Mouse (Mus musculus): ENCODE data around the gene Cyp4f40.
"Not testable (repeated sequence)": the region's sequence is repeated elsewhere in the genome, so short reads cannot be mapped to it uniquely, and the experiment has no call there.

Gene Cyp4f40

GRCm38 (mm10) chr17:32658712-32659111, at the start of gene Cyp4f40:
Gene Cyp4f40 (plus strand): TSS chr17:32658900.
- H3K36me3 ChIP-seq (ENCODE audit: control insufficient read depth, insufficient read depth, low read length, poor library complexity, severe bottlenecking), result no peaks in the 10 kb centered on the region
- H3K27me3 ChIP-seq (ENCODE audit: control insufficient read depth, insufficient read depth, low read length, poor library complexity, severe bottlenecking), result no peaks in the 10 kb centered on the region
- DNase-seq (ENCODE audit: low read depth, low spot score), result no peak

- not testable (repeated sequence) for H3K36me3 ChIP-seq (ENCODE audit: control insufficient read depth, insufficient read depth, low read length, poor library complexity, severe bottlenecking); H3K27me3 ChIP-seq (ENCODE audit: control insufficient read depth, insufficient read depth, low read length, poor library complexity, severe bottlenecking); DNase-seq (ENCODE audit: low read depth, low spot score)
Observed at GRCm38 (mm10) chr17:32610231-32610630, 48.5 kb upstream of the Cyp4f40 start.

DNA sequence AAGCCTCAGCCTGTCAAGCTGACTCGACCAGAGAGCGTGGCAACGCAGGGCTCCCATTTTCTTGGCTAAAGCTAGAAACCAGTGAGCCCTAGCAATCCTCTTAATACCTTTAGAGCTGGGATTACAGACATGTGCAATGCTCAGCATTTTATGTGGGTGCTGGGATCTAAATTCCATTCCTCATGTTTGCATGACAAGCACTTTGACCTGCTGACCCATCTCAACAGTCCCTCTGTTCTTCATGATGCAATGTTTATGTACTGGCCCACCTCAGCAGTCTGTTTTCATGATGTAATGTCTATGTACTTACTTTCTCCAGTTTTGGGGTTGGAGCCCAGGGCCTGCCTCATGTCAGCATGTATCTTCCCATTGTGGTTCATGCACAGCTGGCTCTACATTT, 47.8 kb upstream of the Cyp4f40 start:
- DNase-seq (ENCODE audit: low read depth, low spot score), result no peak
- Histone ChIP-seq H3K27me3 (ENCODE audit: control insufficient read depth, insufficient read depth, low read length, poor library complexity, severe bottlenecking) (no peaks in the 10 kb centered on the region), H3K36me3 (ENCODE audit: control insufficient read depth, insufficient read depth, low read length, poor library complexity, severe bottlenecking) (no peaks in the 10 kb centered on the region)

- H3K27me3 ChIP-seq (ENCODE audit: control insufficient read depth, insufficient read depth, low read length, poor library complexity, severe bottlenecking), result no peaks in the 10 kb centered on the region
- no peaks in the 10 kb centered on the region for H3K36me3 ChIP-seq (ENCODE audit: control insufficient read depth, insufficient read depth, low read length, poor library complexity, severe bottlenecking)
- no peak for DNase-seq (ENCODE audit: low read depth, low spot score)
Observed at GRCm38 (mm10) chr17:32612417-32612816, 46.3 kb upstream of the Cyp4f40 start.

DNA sequence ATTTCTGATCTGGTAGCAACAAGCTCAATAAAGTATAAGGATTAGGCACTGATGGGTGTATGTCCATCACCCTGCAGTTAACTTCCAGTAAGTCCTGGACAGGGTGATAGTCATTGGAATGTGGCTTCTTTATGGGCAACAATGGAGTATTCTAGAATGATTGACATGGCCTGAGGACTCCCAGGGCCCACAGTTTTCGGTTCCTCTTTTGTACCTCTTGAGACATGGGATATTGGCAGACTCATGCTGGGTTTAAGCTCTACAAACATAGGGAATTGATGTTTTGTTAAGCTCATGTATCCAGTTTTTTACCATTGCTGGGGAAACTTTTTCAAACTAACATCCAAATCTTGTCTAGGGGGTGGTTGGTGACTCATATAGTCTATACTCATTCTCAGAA, 41.4 kb upstream of the Cyp4f40 start:
- Histone ChIP-seq H3K36me3 (ENCODE audit: control insufficient read depth, insufficient read depth, low read length, poor library complexity, severe bottlenecking) (no peaks in the 10 kb centered on the region), H3K27me3 (ENCODE audit: control insufficient read depth, insufficient read depth, low read length, poor library complexity, severe bottlenecking) (no peaks in the 10 kb centered on the region)
- no peak for DNase-seq (ENCODE audit: low read depth, low spot score)

DNA sequence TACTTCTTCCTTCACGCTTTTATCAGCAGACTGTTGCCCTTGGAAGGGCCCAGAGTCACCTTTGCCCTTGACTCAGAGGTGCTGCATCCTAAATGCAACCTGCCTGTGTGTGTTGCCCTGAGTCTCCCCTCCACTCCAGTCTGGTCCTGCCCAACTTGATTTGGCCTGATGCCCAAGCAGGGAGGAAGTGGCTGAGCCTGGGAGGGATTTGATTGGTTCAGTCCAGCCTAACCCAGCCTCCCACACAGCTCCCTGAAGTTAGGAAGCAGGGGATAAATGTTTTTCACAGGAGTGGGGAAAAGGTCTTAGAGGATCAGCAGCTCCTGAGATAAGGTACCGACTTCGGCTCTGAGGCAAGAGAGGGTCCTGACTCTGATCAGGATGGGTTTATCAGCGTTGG, 37.7 kb upstream of the Cyp4f40 start, which contains the start of gene Cyp4f37:
Gene Cyp4f37, plus strand, starts transcription at position 292 of the 400 bp plus-strand sequence.
- not testable (repeated sequence) for DNase-seq (ENCODE audit: low read depth, low spot score); H3K27me3 ChIP-seq (ENCODE audit: control insufficient read depth, insufficient read depth, low read length, poor library complexity, severe bottlenecking); H3K36me3 ChIP-seq (ENCODE audit: control insufficient read depth, insufficient read depth, low read length, poor library complexity, severe bottlenecking)

- not testable (repeated sequence) for DNase-seq (ENCODE audit: low read depth, low spot score); H3K36me3 ChIP-seq (ENCODE audit: control insufficient read depth, insufficient read depth, low read length, poor library complexity, severe bottlenecking); H3K27me3 ChIP-seq (ENCODE audit: control insufficient read depth, insufficient read depth, low read length, poor library complexity, severe bottlenecking)
Observed at GRCm38 (mm10) chr17:32629726-32630125, 29.0 kb upstream of the Cyp4f40 start.

DNA sequence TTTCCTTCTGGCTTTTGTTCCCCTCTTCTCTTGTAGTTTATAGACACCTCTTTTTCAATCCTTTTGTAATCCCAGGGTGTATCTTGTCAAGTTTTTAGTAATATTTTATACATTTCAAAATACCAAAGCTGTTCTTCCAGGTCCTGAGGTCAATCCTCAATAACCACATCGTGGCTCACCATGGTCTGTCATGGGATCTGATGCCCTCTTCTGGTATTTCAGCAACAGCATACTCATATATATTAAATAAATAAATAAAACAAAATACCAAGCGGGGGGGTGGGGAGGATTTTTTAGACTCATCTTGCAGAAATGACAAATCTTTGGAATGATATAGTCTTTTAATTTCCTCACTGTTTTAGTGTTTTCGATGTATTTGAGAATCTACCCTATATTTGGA, 26.8 kb upstream of the Cyp4f40 start:
- Histone ChIP-seq H3K36me3 (ENCODE audit: control insufficient read depth, insufficient read depth, low read length, poor library complexity, severe bottlenecking) (no peaks in the 10 kb centered on the region), H3K27me3 (ENCODE audit: control insufficient read depth, insufficient read depth, low read length, poor library complexity, severe bottlenecking) (no peaks in the 10 kb centered on the region)
- no peak for DNase-seq (ENCODE audit: low read depth, low spot score)

DNA sequence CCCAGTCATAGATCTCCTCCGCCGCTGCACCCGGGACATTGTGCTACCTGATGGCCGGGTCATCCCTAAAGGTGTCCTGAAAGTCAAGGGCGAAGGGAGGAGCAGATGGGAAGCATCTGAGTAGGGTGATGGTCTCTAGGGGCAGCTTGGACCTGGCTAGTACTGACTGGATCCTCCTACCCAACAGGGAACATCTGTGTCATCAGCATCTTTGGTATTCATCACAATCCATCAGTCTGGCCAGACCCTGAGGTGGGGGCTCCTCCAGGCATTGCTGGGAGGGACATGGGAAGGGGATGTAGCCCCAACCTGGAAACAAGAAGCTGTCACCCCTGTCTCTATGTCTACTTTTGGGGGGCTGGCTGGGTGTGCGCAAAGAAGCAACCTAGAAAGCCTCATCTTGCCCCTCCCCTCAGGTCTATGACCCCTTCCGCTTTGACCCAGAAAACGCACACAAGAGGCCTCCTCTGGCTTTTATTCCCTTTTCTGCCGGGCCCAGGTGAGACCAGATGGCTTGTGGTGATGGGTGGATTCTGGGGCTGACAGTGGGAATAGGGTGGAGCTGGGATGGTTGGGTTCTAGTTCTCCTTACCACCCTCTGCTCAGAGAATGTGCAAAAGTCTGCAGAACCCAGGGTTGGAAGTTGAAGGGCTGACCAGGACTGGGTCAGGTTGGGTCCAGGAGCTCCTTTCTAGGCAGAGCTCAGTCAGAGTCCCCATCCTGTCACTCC, 24.3 kb upstream of the Cyp4f40 start:
- H3K27me3 ChIP-seq (ENCODE audit: control insufficient read depth, insufficient read depth, low read length, poor library complexity, severe bottlenecking); DNase-seq (ENCODE audit: low read depth, low spot score); H3K36me3 ChIP-seq (ENCODE audit: control insufficient read depth, insufficient read depth, low read length, poor library complexity, severe bottlenecking): not testable (repeated sequence)

GRCm38 (mm10) chr17:32634972-32635314, 23.8 kb upstream of the Cyp4f40 start:
- Histone ChIP-seq H3K27me3 (ENCODE audit: control insufficient read depth, insufficient read depth, low read length, poor library complexity, severe bottlenecking) (no peaks in the 10 kb centered on the region), H3K36me3 (ENCODE audit: control insufficient read depth, insufficient read depth, low read length, poor library complexity, severe bottlenecking) (no peaks in the 10 kb centered on the region)
- DNase-seq (ENCODE audit: low read depth, low spot score), result peak; percentile 75

GRCm38 (mm10) chr17:32636341-32636740, 22.4 kb upstream of the Cyp4f40 start:
- Histone ChIP-seq H3K36me3 (ENCODE audit: control insufficient read depth, insufficient read depth, low read length, poor library complexity, severe bottlenecking) (no peaks in the 10 kb centered on the region), H3K27me3 (ENCODE audit: control insufficient read depth, insufficient read depth, low read length, poor library complexity, severe bottlenecking) (no peaks in the 10 kb centered on the region)
- DNase-seq (ENCODE audit: low read depth, low spot score), result no peak

DNA sequence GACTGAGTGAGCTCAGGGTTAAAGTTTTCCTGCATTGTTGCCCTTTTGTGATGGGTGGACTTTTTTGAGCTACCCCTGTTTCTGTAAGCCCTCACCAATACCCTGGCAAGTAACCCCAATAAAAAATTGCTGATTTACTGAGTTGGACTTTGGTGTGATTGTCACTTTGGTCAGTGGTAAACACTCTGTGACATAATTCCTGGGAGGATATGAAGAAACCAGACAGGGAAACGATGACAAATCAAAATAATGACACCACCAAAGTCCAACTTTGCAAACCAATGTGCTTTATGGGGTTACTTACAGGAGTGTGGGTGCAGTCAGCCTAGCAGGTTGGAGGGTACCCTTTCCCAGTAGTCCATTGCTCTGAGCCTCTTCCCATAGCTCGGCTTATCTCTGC, 21.5 kb upstream of the Cyp4f40 start:
- H3K36me3 ChIP-seq (ENCODE audit: control insufficient read depth, insufficient read depth, low read length, poor library complexity, severe bottlenecking), result no peaks in the 10 kb centered on the region
- no peak for DNase-seq (ENCODE audit: low read depth, low spot score)
- H3K27me3 ChIP-seq (ENCODE audit: control insufficient read depth, insufficient read depth, low read length, poor library complexity, severe bottlenecking), result no peaks in the 10 kb centered on the region

- Histone ChIP-seq H3K27me3 (ENCODE audit: control insufficient read depth, insufficient read depth, low read length, poor library complexity, severe bottlenecking) (no peaks in the 10 kb centered on the region), H3K36me3 (ENCODE audit: control insufficient read depth, insufficient read depth, low read length, poor library complexity, severe bottlenecking) (no peaks in the 10 kb centered on the region)
- DNase-seq (ENCODE audit: low read depth, low spot score), result no peak
Observed at GRCm38 (mm10) chr17:32646631-32647030, 12.1 kb upstream of the Cyp4f40 start.

- H3K27me3 ChIP-seq (ENCODE audit: control insufficient read depth, insufficient read depth, low read length, poor library complexity, severe bottlenecking), result no peaks in the 10 kb centered on the region
- H3K36me3 ChIP-seq (ENCODE audit: control insufficient read depth, insufficient read depth, low read length, poor library complexity, severe bottlenecking), result no peaks in the 10 kb centered on the region
- no peak for DNase-seq (ENCODE audit: low read depth, low spot score)
Observed at GRCm38 (mm10) chr17:32653860-32654259, 4.8 kb upstream of the Cyp4f40 start.

DNA sequence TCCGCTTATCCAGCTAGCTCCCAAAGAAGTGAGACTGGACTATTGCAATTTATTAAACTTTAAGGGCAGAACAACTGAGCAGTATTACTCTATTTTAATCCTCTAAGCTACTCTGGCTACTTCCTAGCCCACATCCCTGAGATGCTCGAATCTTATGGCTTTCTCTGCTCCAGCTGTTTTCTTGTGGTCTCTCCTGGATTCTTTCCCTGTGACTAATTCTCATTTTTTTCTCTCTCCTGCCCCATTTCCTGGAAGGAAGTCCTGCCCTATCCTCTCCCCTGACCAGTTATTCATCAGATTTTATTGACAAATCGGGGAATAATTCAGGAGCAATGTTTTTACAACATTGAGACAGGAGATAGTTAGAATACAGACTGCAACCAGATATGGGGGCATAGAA, 1.7 kb upstream of the Cyp4f40 start:
- no peak for DNase-seq (ENCODE audit: low read depth, low spot score)
- H3K36me3 ChIP-seq (ENCODE audit: control insufficient read depth, insufficient read depth, low read length, poor library complexity, severe bottlenecking), result no peaks in the 10 kb centered on the region
- H3K27me3 ChIP-seq (ENCODE audit: control insufficient read depth, insufficient read depth, low read length, poor library complexity, severe bottlenecking), result no peaks in the 10 kb centered on the region

- no peak for DNase-seq (ENCODE audit: low read depth, low spot score)
- Histone ChIP-seq H3K27me3 (ENCODE audit: control insufficient read depth, insufficient read depth, low read length, poor library complexity, severe bottlenecking) (no peaks in the 10 kb centered on the region), H3K36me3 (ENCODE audit: control insufficient read depth, insufficient read depth, low read length, poor library complexity, severe bottlenecking) (no peaks in the 10 kb centered on the region)
Observed at GRCm38 (mm10) chr17:32658246-32658645, 454 bp upstream of the Cyp4f40 start.
